Mouse (Mus musculus): ENCODE results near the gene Clspn. TPM values are rescaled to one million over a fixed set of nuclear protein-coding genes. Genes with fewer than 3 reads are reported as not detected.
A peak's percentile ranks its signal among the peaks of the same experiment; 100 is the strongest.

Clspn gene
- polyA plus RNA-seq, 2 experiments from 2014 or later: 7.0 to 8.4 TPM

- no peak for ATAC-seq
Observed at GRCm38 (mm10) chr4:126563798-126564197, 7.1 kb downstream of the Clspn start.

DNA sequence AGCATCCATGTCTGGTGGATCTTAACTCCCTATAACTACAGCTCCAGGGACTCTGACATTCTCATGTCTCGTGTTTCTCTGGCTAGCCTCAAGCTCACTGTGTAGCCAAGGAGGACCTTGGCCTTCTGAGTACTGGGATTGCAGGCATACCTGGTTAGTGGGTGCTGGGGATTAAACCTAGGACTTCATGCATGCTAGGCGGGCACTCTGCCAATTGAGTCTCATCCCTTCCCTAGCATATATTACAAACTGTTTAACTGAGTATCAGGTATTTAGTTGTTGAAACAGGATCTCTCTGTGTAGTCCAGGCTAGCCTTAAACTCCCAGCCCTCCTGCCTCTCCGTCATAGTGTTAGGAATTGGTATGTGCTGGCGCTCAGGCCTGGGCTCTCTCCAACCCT, 10.5 kb downstream of the Clspn start:
- no peak for ATAC-seq

DNA sequence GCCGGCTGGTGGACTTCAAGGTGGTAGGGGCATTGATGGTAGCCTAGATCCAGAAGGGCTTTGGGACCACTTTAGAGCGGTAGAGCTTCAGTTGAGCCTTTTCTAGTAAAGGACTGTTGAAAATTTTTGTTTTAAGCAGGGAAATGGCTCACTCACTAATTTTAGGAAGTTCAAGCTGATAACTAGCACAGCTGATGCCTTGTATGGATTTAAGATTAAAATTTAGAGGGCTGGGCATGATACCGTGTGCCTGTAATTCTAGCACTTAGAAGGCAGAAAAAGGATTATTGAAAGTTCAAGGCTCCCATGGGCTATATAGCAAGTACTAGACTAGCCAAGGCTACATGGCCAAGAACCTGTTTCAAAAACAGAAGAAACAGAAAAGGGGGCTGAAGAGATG, 13.0 kb downstream of the Clspn start:
- ATAC-seq: no peak

DNA sequence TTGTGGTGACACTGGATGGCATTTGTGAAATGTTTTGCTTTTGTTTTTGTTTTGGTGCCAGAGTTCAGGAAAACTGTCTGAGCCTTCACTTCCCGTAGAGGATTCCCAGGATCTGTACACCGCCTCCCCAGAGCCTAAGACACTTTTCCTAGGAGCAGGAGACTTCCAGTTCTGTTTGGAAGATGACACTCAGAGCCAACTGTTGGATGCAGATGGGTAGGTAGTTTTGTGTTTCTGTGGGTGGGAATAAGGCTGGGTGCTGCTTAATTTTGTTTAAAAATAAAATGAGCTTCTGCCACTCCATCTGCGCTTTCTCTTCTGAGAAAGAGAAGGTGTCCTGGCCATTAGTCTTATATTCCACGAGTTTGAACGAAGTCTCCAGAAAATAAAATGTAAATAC, 19.5 kb downstream of the Clspn start:
- ATAC-seq: no peak

- ATAC-seq: no peak
Observed at GRCm38 (mm10) chr4:126577920-126578319, 21.2 kb downstream of the Clspn start.

GRCm38 (mm10) chr4:126579077-126579476, 22.3 kb downstream of the Clspn start:
- ATAC-seq: no peak

- no peak for ATAC-seq
Observed at GRCm38 (mm10) chr4:126585739-126586138, 29.0 kb downstream of the Clspn start.

DNA sequence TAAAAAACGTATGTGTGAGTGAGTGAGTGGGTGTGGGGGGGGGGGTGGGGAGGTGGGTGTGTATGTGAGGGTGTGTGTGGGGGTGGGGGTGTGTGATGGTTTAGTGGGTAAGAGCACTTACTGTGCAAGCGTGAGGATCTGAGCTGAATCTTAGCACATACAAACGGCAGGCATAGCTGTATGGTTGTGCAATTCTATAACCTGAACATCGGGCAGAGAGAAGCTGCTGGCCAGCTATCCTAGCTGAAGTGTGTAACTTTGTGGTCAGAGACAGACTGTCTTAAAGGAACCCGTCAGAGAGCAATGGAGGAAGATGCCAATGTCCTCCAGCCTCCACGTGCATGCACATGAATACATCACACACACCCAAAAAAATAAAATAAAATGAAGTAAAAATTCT, 35.3 kb downstream of the Clspn start:
- no peak for ATAC-seq

- peak; percentile 57 for ATAC-seq
Observed at GRCm38 (mm10) chr4:126599971-126600754, 43.4 kb downstream of the Clspn start.

DNA sequence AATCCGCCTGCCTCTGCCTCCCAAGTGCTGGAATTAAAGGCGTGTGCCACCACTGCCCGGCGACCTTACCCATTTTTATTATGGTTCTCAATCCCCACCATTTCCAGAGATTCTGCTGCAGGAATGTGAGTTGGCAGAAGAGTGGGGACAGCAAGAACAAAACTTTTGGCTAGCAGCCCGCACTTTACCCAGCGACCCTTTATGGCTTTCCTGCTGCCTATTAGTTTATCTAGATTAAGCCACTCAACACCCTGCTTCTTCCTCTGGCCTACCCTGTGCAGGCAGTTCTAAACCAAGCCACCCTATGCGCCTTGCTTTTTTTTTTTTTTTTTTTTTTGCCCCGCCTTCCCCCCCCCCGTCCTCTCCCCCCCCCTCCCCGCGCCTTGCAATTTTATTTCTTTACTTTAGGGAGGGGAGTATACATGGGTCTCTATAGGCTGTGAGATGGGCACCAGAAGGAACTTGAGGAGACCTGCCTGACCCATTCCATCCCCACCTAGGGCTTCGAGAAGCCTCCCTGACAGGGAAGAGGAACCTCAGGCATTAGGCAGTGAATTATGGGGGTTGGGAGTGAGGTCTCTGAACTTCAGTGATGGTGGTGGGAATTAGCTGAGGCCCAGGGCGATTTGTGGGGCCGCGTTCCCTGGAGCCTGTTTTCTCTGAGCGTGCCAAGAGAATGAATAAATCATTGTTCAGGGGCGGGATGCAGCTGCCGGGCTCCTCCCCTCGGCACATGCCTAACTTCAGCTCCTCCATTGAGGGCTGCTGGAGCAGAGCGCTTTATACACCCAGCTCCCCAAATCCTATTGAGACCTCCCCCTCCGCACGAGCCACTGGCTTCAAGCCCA, 45.1 kb downstream of the Clspn start:
- ATAC-seq: no peak

GRCm38 (mm10) chr4:126602445-126602762, 45.7 kb downstream of the Clspn start:
- no peak for ATAC-seq

DNA sequence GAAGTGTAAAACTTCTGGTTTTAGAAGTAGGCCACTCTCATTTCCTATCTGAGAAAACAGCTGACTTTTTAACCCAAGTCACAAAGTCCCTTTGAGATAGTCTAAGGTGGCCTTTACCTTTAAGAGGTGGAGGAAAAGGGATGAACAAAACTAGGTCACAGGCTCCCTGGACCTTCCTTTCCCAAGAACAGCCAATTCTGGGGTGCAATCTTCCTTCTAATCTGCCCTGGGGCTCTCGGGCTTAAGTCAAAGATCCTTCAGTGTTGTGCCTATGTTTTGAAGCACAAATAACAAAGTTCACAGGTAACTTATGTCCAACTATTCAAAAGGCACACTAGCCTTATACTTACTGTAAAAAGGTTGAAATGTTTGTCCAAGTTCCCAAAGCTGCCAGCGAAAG, 47.4 kb downstream of the Clspn start:
- no peak for ATAC-seq

DNA sequence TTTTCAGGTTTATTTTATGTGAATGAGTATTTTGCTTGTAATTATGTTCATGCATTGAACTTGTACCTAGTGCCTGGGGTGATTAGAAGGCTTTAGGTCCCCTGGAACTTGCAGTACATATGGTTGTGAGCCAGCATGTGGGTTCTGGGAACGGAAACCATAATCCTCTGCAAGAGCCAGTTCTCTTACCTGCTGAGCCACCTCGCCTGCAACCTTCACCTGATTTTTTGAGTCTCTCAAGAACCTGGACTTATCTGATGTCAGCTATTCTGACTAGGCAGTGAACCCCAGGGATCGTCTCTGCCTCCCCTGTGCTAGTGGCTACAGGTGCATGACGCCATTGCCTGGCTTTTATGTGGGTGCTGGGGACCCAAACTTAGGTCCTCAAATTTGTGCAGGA, 49.0 kb downstream of the Clspn start:
- no peak for ATAC-seq

DNA sequence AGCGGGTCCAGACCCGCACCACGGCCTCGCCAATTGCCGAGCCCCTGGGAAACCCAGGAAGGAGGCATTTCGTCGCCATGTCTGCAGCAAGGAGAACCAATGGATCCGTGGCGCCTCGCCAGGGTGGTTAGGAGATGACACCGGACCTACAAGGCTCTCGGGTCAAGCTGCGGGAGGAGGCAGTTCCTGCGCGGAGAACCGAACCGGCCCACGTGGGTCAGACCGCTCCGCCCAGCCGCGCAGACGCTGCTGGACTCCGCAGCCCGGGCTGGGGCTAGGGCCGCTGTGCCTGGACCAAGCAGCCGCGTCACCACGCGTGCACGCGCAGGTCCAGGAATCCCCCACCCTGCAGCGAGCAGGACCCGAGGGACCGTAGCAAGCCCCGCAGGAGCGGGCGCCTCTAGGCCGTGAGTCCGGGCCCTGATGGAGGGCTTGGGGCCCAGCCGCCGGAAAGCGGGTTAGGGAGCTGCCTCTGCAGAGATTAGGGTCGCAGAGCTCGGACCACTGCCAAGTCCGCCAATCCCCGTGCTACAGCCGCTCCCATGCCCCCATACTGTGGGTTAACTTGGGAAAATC, 53.0 kb downstream of the Clspn start, which contains the start of gene 5730409E04Rik:
5730409E04Rik (plus strand) TSS at position 213 of the 576 bp plus-strand sequence.
- peak; percentile 32 for ATAC-seq

DNA sequence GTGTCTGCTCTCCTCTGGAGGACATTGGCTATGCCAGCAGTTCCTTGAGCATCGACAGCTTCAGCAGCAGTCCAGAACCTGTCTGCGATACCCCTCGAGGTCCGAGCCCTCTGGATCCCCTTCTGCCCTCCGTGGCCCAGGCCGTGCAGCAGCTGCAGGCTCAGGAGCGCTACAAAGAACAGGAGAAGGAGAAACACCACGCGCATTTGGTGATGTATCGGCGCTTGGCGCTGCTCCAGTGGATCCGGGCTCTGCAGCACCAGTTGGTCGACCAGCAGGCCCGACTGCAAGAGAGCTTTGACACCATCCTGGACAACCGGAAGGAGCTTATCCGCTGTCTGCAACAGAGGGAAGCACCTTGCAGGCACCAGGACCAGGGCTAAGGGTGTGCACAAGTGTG, 55.3 kb downstream of the Clspn start:
- ATAC-seq: no peak

- no peak for ATAC-seq
Observed at GRCm38 (mm10) chr4:126616312-126616711, 59.6 kb downstream of the Clspn start.

- ATAC-seq: no peak
Observed at GRCm38 (mm10) chr4:126619691-126620330, 63.1 kb downstream of the Clspn start.

DNA sequence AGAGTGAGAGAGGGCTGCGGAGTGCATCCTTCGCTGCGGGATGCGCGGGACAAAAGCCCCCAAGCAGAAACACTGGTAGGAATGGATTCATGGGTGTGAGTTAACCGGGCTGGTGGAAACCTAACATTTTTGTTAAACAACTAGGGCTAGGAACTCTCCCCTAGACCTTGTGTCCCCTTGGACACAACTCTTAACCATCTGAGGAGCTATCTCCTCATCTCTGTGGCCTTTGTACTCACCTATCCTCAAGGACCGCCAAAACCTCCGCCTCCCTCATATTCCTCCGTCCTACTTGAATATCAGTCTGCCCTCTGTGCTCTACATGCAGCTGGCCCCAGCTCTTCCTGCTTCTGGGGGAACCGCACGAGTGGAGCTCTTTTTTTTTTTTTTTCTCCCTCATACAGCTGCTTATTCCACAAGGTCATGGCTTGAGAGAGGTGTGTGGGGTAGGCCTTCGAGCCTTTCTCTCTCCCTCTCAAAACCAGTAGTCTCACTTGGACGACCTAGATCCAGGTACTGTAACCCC, 63.7 kb downstream of the Clspn start:
- ATAC-seq: no peak

GRCm38 (mm10) chr4:126627021-126627681, 70.4 kb downstream of the Clspn start:
- no peak for ATAC-seq

DNA sequence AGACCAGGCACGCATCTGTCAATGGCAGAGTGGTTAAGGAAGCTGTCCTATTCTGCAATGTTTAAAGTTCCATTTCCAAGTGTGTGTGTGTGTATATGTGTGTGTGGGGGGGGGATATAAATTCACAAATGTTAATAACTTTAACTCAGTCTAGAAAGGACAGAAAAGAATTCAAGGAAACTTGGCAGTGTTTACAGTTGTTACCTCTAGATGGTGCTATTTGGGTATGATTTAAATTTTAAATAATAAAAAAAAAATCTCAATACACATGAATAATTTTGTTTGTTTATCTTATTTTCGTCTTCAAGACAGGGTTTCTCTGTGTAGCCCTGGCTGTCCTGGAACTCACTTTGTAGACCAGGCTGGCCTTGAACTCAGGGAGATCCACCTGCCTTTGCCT, 75.2 kb downstream of the Clspn start:
- no peak for ATAC-seq

GRCm38 (mm10) chr4:126632668-126633067, 75.9 kb downstream of the Clspn start:
- no peak for ATAC-seq

- ATAC-seq: no peak
Observed at GRCm38 (mm10) chr4:126636330-126636729, 79.6 kb downstream of the Clspn start.
